ENCODE assay signal across 1 mouse cellular context in the genomic region with DNA sequence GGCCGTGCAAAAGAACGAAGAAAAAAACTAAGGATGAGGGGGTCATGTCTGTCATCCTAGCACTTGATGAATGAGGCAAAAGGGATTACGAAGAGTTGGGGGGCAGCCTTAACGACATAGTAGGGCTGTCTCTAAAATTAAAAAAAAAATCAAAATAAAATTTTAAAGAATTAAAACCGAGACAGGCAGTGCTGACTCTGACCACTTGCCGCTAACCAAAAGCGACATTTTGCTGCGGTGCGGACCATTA.
TF ChIP-seq lines count a peak whose summit lies in the region.

No protein-coding gene starts in this region.

TF ChIP-seq in MEL, 35 proteins besides CTCF, POLR2A, EP300 and RAD21 (continued from another document):
- TF ChIP-seq CHD1 (IDR thresholded peaks at IDR 0.05; ENCODE audit: low read depth, low read length) (0 out of 2 replicates have a peak, but pooled peaks have one; percentile 31), ZKSCAN1 (IDR thresholded peaks at IDR 0.05; ENCODE audit: low read depth, low read length) (no peak; the same call in 1 of the 2 replicates), ZMIZ1 (IDR thresholded peaks at IDR 0.05; ENCODE audit: low read depth, low read length) (peak; percentile 31; the same call in 1 of the 2 replicates), MAFK (IDR thresholded peaks at IDR 0.05; ENCODE audit: borderline replicate concordance, low read depth, low read length) (no peak), MXI1 (IDR thresholded peaks at IDR 0.05; ENCODE audit: low read depth, low read length) (no peak), GABPA (IDR thresholded peaks at IDR 0.05; ENCODE audit: low read depth, low read length) (no peak), E2F4 (IDR thresholded peaks at IDR 0.05; ENCODE audit: borderline replicate concordance, low read depth, low read length) (no peak), MAZ (IDR thresholded peaks at IDR 0.05; ENCODE audit: low read depth, low read length) (0 out of 2 replicates have a peak, but pooled peaks have one; percentile 64), MEF2A (IDR thresholded peaks at IDR 0.05; ENCODE audit: extremely low read depth, insufficient replicate concordance, low read depth, low read length, poor library complexity, severe bottlenecking) (no peak), NRF1 (IDR thresholded peaks at IDR 0.05; ENCODE audit: insufficient read depth, low read depth, low read length, poor library complexity, severe bottlenecking) (no peak)
